Mouse (Mus musculus) spleen, adult 18-20 months (tissue): ENCODE results near the gene Saa3.
"Not testable (repeated sequence)": the region's sequence is repeated elsewhere in the genome, so short reads cannot be mapped to it uniquely, and the experiment has no call there.

Experiments used
- DNase-seq, 2 experiments: peaks; one replicate each; pipeline ENCODE4 v3.0.0; 2022; ENCODE audit warnings: mixed read lengths in 2 of 2

Saa3 gene

DNA sequence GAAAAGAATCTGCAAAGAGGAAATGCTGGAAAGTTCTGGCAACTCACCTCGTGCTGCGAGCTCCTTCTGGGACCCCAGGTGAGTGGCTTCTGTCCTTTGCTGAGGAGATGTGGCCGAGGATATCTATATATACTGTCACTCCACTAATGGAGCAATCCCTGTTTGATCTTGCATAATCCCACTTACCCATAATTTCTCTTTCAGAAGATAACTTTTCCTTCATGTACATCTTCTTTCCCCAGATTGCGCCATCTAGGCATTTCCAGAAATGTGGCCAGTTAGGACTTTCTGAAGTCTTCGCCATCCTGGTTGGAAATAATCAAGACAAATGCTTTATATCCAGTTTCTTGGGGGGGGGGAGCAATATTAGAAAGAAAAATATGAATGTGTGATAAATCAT lies at the start of gene Saa3:
Saa3 (minus strand) TSS at position 101 of the 400 bp plus-strand sequence.
- DNase-seq = no peak

DNA sequence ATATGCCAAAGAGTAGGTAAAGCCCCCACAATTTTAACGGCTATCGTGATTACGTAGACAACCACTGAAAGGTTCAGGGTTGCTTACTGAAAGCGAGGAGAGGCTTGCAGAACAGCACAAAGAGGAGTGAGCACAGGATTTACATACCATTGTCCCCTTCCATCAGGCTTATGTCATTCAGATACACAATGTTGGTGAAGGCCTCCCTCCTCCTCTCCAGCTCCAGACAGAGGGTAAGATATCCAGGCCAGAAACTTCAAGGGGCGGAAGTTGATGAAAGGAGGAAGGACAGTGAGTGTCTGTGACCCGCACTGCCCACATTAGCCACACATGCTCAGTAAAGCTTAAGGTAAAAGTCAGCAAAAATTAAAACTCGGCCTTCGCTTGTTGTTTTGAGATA lies 49.2 kb upstream of the Saa3 start:
- no peak for DNase-seq

DNA sequence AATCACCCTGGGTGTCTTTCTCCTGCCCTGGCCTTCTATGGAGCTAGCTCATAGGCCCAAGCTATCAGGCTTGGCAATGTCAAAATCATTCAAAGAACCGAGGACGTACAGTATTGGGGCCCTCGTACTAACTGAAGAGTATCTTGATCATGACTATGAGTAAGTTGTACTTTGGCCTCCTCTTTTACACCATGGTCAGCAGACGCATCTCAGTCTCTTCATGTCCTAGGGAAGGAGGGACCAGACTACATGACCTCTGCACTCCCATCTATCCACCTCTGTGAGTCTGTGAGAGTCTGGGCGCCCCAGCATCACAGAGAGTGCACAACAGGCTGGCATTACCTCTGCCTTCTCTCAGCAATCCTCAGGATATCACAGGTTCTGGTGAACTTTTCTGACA lies 47.1 kb upstream of the Saa3 start:
- DNase-seq = no peak

DNA sequence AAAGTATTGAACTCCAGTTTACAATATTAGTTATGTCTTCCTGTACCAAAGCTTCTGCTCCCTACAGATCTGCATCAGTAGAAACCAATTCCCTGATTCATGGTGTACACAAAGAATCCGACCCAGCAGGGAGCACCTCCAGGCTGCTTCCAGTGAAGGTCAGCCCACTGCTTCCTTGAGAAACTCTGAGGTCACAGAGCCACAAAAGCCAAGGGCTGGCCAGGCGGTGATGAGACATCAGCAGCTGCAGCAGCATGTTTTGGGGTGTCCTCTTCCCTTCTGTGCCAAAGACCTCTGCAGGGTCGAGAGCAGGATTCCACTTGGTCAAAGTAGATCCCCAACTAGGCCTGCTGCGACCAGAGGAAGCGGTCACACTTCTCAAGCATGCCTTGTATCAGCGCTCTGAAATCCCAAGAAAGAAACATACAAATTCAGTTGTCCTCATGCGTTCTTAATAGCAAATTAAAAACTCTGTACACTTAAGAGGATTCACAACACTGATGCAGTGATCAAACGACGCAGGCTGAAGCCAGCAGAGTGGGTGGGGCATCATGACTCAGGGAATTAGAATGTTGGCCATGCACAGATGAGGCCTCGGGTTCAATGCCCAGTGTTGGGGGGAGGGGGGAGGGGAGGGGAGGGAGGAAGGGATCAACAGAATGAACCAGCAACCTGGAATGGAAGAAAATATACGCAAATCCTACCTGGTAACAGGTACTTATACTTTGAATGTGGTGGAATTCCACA lies 45.7 kb upstream of the Saa3 start:
- DNase-seq = no peak

DNA sequence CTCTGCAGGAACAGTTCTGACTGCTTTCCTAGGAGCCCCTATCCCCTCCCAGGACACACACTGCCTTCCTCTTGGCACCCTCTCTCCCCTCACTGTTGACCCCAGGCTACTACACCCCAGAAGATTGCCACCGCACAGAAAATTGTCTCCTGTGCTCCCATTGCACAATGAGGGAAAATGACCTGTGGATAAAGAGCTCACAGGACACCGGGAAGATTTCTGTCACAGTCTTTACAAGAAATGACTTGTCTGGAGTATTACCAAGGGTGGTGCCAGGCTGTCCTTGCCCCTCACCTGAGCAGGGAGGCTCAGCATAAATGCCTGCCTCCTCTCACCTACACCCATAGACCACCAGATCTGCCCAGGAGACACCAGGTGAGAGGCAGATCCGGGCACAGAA lies 36.0 kb upstream of the Saa3 start, which contains the start of gene Saa2:
Saa2 (plus strand) TSS at position 301 of the 400 bp plus-strand sequence.
- no peak for DNase-seq

DNA sequence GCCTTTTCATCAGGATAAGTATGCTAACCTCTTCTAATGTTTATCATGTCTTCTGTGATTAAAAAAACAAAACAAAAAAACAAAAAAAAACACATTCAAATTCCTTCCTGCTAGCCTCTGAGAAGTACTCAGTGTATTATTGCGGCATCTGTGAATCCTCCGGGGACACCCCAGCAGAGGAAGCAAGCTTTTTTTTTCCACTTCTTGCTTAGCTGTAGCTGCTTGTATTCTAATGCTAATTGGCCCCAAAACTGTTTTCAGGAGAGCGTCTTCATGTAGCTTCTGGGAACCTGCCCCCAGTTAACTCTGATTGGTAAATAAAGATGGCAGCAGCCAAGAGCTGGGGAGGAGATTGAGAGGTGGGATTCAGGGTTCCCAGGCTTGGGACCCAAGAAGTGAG lies 33.0 kb upstream of the Saa3 start:
- no peak for DNase-seq

DNA sequence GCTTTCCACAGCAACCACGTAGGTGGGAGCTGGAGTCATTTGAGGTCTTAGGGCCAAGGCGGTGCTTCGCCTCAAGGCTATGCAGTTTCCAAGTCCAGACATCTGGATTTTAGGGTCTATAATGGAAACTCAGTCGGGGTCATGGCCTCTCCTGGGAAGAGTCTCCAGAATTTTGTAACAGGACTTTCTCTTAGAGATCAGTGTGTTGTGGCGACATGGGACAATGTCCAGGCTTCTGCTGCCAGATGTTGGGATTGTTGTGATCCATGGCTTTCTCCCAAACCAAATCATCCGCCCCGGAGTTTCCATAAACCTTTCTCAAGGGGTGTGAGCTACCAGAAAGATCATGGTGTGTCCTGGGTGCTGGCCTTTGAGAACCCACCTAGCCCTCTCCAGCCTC lies 30.9 kb upstream of the Saa3 start:
- DNase-seq = no peak

DNA sequence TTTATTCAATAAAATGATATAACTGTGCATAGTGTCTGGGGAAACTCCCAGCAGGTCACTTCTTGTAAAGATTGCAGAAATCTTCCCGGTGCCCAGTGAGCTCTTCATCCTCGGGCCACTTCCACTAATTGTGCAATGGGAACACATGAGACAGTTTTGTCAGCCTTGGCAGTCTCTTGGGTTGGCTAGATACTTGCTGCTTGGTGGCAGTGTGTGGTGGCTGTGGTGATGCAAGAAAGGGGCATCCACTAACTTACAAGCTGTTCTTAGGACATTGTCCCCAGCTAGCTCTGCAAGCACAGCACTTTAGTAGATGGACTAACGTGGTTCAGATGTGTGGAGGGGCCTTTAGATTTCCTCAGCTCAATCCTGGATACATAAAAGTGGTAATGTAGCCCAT lies 30.3 kb upstream of the Saa3 start:
- no peak for DNase-seq

DNA sequence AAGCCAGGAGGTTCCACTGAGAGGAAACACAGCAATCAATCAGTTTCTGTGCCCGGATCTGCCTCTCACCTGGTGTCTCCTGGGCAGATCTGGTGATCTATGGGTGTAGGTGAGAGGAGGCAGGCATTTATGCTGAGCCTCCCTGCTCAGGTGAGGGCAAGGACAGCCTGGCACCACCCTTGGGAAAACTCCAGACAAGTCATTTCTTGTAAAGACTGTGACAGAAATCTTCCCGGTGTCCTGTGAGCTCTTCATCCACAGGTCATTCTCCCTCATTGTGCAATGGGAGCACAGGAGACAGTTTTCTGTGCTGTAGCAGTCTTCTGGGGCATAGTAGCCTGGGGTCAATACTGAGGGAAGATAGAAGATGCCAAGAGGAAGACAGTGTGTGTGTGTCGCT lies 27.4 kb upstream of the Saa3 start, which contains the start of gene Saa1:
Saa1 (minus strand) TSS at position 101 of the 400 bp plus-strand sequence.
- not testable (repeated sequence) for DNase-seq

DNA sequence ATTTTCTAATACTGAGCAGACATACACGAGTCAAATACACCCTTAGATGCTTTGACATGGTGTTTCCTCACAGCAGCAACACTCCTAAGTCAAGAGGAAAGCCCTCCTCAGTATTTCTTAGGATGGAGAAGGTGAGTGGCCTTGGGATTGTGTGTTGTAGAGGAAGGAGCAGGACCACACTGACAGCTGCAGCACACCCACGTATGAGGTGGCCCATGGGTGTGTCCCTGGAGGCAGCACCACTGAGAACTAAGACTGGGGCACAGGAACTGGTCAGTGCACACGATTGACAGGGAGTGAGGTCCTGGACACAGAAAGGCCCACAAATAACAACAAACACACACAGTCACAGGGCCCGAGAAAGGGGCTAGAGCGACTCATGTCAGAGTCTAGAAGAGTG lies 24.5 kb upstream of the Saa3 start:
- DNase-seq = not testable (repeated sequence)

DNA sequence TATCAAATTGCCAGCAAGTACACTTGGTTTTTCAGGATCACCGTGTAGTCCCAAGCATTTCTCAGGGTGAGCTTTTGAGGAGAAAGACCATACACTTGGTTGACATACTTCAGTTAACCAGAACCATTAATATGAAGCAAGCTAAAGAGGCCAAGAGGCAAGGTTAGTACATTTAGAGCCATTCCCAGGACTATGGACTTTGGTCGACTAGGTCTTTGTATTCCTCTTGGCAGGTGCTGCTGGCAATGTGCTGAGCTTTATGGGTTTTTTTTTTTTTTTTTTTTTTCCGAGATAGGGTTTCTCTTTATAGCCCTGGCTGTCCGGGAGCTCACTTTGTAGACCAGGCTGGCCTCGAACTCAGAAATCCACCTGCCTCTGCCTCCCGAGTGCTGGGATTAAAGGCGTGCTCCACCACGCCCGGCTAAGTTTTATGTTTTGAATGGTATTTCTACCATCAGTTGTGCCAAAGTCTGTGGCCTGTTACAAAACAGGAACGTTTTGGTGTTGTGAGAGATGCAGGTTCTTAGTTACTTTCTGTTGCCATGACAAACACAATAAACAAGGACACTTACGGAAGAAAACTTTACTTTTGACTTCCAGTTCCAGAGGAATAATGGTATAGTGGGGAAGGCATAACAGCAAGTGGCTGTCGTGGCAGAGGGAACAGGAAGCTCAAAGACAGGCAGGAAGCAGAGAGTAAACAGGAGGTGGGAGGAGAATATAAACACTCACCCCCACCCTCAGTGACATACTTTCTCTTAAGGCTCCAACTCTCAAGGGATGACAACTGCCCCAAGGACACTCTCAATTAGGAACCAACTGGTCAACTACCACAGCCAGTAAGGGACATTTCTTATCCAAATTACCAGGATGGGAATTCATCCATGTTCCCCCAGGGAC lies 23.3 kb upstream of the Saa3 start:
- DNase-seq = no peak

DNA sequence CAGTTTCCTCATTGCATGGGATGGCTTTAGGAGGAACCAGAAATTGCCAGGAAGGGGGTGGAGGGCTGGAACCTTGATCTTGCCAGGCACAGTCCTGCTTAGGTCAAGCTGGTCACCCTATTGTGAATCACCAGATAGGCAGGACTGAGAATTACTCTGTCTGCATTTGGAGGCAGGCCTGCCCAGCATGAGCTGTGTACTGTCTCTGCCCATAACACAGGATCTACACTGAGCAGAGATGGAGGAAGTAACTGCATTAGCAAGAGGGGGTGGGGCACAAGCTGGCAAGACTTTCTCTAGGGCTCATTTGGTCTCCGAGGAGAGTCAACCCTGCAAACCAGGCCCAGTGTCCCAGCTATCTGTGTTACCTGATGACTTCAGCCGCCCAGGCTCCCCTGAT lies 19.5 kb upstream of the Saa3 start:
- peak; percentile 25 to 50 for DNase-seq

DNA sequence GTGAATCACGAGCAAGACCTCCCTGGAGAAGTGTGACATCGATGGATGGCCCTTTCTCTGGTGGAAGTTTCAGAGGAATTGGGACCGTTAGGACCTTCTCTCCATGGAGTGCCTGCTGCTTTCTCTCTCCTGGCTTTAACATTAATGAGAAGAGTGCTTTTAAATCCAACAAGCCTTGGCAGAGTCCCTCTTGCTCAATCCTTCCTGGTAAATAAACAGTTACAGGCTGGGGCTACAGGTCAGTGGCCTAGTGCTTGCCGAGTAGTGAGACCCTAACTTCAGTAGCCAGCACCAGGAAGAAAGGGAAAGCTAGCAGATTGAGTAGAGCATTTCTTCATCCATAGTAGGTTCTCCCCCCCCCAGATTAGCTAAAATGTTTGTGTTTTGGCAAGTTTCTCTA lies 17.0 kb upstream of the Saa3 start, which contains the start of gene Saa4:
Saa4 (minus strand) TSS at position 146 of the 400 bp plus-strand sequence.
- no peak for DNase-seq

DNA sequence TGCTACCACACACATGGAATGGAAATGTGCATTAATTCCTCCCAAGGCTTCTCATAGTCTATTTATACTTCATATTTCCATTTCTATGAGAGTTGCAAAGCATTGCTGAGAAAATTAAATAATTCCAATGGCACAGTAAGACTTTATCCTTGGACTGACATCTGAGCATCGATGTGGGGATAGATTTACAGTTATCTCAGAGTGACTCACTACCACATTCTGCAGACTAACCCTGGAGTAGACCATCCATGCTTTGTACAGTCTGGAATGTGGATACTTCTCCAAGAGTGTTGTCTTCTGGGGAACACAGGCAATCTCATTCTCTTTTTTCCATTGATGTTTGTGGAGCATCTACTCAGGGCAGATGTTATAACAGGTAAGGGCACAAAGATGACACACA lies 12.1 kb upstream of the Saa3 start:
- DNase-seq = no peak

DNA sequence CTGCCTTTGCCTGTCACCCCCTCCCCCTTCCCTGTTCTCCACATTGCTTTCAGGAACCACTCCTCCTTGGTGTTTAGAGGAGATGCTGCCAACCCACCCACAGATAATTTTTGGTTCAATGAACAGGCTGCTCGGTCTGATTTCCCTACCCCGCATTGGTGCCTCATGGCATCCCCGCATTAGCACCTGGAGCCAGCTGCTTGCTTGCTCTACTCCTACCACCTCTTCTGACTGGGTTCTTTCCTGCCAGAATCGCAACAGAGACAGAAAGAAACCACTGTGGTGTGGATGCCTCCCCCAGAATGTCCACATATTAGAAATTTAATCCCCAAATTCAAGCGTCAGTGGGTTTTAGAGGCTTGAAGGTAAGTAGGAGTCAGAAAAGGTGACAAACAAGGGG lies 8.9 kb upstream of the Saa3 start:
- DNase-seq = no peak

DNA sequence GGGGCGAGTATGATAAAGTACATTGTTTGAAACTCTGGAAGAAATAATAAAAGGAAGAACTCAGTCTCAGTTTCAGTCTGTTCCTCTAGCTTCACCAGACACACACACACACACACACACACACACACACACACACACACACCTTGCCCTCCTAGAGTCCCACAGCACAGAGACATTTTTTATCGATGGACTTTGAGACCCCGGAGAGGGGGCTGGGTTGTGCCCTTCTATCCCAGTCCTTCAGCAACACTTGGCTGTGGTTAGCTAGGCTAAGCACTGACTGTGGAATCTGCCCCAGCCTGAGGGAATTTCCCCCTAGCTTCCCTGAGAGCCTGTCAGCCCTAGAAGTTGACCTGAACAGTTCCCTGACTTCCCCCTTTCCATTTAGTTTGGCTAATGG lies 8.3 kb upstream of the Saa3 start:
- DNase-seq = no peak

DNA sequence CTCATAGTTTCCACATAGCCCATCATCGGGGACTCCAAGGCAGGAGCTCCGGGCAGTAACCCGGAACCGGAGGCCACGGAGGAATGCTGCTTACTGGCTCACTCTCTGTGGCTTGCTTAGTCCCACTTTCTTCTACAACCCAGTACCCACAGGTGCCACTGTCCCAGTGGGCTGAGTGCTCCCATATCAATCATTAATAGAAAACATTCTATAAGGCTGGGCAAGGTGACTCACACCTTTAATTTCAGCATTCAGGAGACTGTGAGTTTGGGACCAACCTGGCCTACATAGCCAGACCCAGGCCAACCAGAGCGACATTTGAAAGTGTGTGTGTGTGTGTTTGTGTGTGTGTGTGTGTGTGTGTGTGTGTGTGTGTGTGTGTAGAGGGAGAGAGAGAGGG lies 7.9 kb upstream of the Saa3 start:
- DNase-seq = no peak

DNA sequence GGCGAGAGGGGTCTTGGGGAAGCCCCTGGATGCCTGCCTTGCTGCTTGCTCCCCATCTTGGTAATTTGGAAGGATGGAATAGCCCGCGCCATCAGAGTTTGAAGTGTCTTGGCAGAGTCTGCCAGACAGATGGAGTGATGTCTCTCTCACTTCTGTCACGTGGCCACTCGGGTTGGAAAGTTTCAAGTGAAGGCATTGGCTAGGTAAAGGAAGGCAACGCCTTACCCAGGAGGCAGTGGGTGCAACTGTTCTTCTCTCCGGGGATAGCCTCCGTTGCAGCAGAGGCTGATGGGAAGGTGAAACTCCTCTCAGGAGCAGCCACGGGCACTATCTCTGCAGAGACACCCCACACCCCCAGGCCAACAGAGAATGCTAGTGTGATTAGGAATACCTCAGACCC lies 5.0 kb upstream of the Saa3 start:
- DNase-seq = no peak

DNA sequence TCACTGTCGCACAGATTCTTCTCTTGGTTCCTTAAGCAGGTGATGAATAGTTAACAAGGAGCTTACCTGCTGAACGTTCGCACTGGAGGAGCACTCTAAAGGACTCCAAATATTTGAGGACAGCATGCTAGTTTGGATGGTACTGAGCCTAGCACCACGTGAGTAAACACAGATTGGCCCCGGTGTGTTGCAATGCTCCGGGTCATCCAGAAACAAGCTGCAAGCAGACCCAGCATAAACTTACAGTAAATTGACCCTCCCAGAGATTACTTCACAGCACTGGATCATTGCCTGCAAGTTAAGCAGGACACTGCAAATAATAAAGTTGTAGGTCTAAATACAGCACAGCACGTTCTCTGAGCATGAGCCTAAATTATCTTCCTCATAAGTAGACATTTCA lies 4.0 kb upstream of the Saa3 start:
- DNase-seq = no peak

DNA sequence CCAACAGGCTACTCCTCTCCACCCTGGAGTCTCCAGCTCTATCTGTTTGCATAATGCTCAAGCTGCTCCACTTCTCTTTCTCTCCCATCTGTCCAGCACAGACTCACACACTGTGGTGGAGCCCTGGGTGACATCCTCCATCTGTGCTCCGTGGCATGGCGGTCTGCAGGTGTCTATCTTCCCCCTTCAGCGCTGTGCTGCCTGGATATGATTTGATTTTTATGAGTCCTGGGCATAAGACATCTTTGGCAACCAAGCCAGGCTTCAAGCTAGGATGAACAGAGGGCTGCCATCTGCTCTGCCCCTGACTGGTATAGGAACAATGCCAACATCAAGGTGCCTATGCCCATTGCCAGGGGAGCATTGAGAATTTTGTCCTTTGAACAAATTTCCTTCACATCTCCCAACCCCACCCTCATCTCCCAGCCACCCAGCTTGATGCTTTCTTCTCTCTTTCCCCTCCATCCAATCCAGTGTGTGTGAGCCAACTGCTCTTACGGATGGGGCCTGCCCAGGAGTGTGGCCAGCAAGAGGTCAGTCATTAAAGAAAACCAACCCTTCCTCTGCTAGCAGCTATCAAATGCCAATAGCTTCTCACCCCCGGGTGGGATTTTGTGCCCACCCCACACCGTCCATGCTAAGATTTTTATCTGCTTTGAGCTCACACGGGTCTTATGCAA lies 3.2 kb upstream of the Saa3 start:
- DNase-seq = no peak

DNA sequence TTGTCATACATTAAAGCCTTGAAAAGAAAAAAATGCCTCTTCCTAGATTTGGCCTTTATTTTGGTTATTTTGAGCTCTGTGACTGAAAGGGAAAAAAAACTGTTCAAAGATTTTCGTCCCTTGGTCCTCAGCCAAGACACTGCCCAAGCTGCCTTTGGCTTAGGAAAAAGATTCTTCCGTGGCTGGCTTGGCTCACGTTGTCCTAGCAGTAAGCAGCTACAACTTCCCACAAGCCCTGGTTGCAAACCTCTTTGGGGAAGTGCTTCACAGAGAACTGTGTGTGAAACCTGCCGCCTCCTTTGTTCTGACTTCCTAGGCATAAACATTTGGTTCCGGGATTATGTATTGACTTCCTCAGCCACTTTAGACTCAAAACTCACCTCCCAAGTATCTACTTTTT lies 1.4 kb upstream of the Saa3 start:
- no peak for DNase-seq

DNA sequence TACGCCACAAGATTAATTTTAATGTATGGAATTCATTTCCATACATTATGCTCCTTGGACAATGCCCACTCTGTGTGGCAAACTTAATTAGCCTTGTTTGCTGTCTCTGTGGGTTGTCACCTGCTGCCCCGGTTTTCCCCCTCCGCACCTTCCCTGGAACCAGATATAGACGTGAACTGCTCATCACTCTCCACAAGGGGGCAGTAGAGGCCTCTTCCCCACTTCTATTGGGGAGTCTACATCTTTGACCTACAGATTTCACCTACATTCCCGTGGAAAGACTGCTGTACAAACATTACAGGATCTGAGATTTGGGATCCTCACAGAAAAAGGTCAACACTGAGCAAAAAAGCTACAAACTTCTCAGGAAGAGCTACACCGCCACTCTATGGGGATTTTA lies 982 bp downstream of the Saa3 start:
- DNase-seq = peak; percentile 41 to 70

DNA sequence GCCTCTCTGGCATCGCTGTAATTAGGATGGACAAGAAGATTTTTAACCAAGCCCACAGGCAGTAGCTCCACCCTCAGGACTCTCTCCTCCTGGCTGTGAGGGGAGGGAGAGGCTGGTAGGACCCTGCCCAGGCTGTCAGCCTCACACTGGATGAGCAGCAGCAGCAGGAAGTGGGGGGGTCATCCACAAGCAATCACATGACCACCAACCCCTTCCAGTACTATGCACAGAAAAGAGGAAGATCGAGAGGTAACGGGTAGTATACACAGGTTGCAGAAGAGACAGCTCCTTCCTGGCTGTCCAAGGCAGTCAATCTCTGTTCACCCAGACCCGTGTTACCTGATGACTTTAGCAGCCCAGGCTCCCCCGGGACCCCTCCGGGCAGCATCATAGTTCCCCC lies 3.2 kb downstream of the Saa3 start:
- peak; percentile 12 to 19 for DNase-seq
